Mouse (Mus musculus): ENCODE measurements around the gene Slc37a4.
"Not testable (repeated sequence)": the region's sequence is repeated elsewhere in the genome, so short reads cannot be mapped to it uniquely, and the experiment has no call there.

Gene Slc37a4

GRCm38 (mm10) chr9:44398551-44398950 lies 1.9 kb downstream of the Slc37a4 start:
- DNase-seq (ENCODE audit: low spot score in 2 of 2), result no peak

- no peak for DNase-seq (ENCODE audit: low spot score in 2 of 2)
Measured at GRCm38 (mm10) chr9:44399114-44399794, 2.6 kb downstream of the Slc37a4 start.

GRCm38 (mm10) chr9:44399795-44400114 lies 3.1 kb downstream of the Slc37a4 start:
- no peak for DNase-seq (ENCODE audit: low spot score in 2 of 2)

DNA sequence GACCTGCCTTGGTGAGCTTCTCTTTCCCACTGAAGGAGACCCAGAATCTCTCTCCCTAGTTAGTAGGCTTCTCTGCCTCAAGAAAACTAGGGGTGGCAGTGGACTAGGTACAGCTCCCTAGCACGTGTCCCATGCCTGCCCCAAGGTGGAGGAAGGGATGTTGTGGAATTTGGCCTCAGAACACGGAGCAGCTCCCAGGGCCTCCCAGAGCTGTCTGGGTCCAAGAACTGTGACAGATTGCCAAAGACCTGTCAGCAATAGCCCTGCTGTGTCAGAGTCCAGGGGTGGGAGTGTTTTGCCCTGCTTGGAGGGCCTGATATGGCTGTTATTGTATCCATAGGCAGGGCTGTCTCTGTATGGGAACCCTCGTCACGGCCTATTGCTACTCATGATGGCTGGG lies 4.4 kb downstream of the Slc37a4 start:
- DNase-seq (ENCODE audit: low spot score in 2 of 2), result no peak

DNA sequence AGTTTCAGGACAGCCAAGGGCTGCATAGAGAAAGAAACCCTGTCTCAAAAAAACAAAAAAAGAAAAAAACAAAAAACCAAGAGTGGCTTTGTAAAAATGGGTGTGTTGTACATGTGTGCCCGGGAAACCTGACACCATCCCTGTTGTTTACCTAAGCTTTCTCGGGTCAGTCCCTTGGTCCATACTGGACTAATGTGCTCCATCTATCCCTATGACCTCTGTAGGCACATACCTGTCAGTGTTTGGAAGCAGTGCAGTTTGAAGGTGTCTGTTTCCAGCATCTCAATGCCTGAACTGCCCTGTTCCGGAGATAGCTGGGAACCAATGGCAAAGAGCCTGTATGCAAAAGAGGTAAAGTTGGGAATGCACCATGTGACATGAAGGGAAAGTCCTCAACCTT lies 8.4 kb downstream of the Slc37a4 start:
- no peak for DNase-seq (ENCODE audit: low spot score in 2 of 2)

GRCm38 (mm10) chr9:44406906-44407751 lies 10.5 kb downstream of the Slc37a4 start, which contains the start of the genes Rps25 and Trappc4:
Gene Rps25, plus strand, starts transcription at chr9:44407139.
Gene Trappc4, minus strand, starts transcription at chr9:44407600.
- DNase-seq (ENCODE audit: low spot score in 2 of 2), result peak; percentile 89 to 91

DNA sequence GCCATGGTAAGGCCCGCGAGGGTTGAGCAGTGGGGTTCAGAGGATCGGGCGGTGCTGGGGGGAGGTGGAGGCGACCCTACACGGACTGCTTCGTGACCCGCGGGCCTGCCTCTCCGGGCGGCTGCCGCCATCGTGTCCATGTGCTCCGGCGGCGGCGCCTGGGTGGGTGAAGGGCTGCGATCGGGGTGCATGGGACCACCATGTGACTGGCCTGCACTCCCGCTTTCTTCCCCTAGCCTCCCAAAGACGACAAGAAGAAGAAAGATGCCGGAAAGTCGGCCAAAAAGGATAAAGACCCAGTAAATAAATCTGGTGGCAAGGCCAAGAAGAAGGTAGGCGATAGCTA lies 11.1 kb downstream of the Slc37a4 start:
- no peak for DNase-seq (ENCODE audit: low spot score in 2 of 2)

GRCm38 (mm10) chr9:44408693-44409092 lies 12.0 kb downstream of the Slc37a4 start:
- not testable (repeated sequence) for DNase-seq (ENCODE audit: low spot score in 2 of 2)

GRCm38 (mm10) chr9:44410647-44411336 lies 14.1 kb downstream of the Slc37a4 start:
- DNase-seq (ENCODE audit: low spot score in 2 of 2), result no peak

- no peak for DNase-seq (ENCODE audit: low spot score in 2 of 2)
Measured at GRCm38 (mm10) chr9:44411601-44412130, 15.0 kb downstream of the Slc37a4 start.

DNA sequence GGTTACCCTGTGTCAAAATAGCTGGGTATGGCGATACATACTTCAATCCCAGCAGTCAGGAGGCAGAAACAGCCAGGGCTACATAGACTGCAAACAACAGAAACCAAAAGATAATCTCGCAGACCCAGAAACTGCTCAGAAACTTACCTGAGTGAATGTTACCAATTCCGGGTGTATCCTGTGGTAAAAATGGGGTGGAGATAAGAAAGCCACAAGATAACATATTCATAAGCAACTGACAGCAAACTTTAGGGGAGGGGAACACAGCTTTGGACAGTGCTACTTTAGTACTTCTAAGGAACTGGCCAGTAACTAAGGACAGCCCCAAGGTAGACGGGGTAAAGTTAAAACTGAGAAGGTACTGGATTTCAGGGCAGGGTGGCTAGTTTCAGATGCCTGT lies 15.7 kb downstream of the Slc37a4 start:
- DNase-seq (ENCODE audit: low spot score in 2 of 2), result no peak

DNA sequence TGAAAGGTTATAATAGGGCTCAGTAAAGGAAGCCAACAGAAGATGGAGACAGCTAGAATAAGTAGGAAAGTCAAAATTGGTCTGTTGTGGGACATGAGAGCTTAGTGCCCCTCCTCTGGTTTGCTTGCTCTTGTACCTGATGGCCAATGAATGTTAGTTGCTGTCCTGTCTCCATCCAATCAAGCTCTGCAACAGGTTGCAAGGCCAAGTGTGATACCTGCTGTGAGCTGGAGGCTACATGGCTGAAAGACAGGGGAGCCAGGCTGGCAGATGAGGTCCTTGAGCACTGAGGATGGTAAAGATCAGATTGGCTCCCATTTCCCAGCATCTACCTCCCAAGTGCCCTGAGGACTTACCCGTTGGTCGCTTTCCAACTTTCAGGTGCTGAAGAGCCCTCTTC lies 16.1 kb downstream of the Slc37a4 start:
- no peak for DNase-seq (ENCODE audit: low spot score in 2 of 2)

DNA sequence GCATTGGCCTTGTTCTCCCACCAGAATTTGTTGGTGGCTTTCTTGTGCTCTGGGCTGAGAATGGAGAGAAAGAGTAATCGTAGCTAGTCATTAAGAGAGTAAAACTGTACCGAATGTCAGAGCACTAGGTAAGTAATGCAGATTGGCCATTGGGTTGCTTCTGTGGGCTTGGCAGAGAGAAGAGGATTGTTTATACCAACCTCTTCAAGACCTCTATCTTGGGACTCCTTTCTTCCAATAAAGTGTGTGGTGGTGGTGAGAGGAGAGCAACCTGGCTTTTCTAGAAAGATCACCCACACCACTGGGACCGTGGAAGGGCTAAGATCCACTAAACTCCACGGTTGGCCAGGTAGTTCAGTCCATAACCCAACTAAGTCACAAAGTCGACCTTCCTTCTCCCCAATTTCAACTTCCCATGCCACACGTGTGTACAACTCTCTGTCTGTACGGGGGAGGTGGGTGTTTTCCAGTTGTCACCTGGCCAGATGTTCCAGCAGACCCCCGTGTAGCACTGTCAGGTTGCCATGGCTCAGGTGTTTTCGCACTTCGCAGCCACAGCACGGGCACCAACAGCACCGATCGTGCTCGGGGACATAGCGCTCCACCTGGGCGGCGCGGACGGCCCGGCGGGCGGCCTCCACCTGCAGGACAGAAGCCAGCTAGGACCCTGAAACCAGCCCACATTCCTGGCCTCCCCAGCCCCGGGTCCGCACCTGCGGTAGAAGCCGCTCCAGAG lies 20.7 kb downstream of the Slc37a4 start:
- DNase-seq (ENCODE audit: low spot score in 2 of 2), result no peak

DNA sequence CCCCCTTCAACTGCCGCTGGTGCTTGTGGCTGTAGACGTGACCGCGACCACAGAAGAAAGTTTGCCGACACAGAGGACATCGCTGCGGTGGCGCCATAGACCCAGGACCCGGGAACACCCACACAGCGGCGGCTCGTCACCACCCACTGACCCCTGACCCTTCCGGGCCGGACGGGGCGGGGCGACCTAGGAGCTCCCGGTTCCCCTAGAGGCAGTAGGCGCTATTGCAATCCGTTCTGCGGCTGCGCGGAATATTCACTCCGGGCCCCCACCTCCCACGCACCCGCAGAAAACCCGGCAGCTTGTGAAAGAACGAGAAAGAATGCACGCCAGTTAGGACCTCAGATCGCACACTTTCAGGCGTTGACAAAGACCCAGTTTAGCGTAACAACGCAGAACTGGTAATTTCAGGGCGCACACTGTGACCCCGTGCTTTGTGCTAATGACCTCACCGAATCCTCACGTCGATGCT lies 21.3 kb downstream of the Slc37a4 start:
- DNase-seq (ENCODE audit: low spot score in 2 of 2), result peak; percentile 90 to 93

DNA sequence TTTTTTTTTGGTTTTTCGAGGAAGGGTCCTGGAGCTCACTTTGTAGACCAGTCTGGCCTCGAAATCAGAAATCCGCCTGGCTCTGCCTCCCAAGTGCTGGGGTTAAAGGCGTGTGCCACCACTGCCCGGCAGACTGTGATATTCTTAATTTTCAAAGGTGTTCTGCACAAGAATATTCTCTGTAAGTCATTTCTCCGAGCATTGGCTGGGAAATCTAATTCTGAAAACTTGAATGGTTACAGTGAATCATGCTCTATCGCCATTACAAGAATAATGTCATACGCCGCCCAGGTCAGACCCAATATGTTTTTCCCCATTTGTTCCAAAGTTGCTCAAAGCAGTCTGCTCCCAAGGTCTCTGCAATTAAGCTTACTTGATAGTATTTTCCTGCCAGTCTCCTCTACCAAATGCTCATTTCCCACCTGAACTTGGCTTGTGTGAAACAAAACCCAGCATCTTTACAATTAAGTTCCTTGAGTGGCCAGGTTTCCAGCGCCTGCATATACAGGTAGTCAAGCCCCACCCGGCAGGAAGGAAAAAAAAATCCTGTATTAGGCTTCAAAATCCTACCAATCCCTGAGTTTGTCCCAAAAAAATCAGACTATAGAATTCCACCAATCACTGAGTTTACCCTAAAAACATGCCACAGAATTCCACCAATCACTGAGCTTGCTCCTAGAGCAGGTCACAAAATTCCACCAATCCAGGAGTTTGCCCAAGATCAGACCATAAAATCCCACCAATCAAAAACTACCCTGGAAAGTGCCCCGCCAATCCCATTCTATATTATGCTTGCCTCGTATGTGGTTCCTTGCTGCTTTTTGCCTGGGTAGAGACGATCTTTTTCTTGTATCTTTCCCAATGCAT lies 22.1 kb downstream of the Slc37a4 start, which contains the start of gene Ccdc84:
Ccdc84 (minus strand) TSS at position 51 of the 867 bp plus-strand sequence.
- DNase-seq (ENCODE audit: low spot score in 2 of 2), result no peak

DNA sequence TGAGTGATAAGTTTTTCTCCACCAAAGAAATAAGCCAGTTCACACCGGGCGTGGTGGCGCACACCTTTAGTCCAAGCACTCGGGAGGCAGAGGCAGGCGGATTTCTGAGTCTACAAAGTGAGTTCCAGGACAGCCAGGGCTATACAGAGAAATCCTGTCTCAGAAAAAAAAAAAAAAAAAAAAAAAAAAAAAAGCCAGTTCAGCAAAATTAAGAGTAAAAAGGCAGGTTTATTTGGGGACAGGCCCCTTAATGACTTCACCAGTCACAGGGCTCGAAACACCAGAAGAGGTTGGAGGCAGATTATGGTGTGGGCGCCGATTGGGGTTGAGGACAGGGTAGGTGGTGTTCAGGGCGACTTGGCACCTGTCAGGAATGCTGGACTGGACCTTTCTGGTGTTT lies 23.1 kb downstream of the Slc37a4 start:
- DNase-seq (ENCODE audit: low spot score in 2 of 2), result not testable (repeated sequence)

- DNase-seq (ENCODE audit: low spot score in 2 of 2), result no peak
Measured at GRCm38 (mm10) chr9:44420280-44420898, 23.7 kb downstream of the Slc37a4 start.

- DNase-seq (ENCODE audit: low spot score in 2 of 2), result no peak
Measured at GRCm38 (mm10) chr9:44423576-44423975, 26.9 kb downstream of the Slc37a4 start.

DNA sequence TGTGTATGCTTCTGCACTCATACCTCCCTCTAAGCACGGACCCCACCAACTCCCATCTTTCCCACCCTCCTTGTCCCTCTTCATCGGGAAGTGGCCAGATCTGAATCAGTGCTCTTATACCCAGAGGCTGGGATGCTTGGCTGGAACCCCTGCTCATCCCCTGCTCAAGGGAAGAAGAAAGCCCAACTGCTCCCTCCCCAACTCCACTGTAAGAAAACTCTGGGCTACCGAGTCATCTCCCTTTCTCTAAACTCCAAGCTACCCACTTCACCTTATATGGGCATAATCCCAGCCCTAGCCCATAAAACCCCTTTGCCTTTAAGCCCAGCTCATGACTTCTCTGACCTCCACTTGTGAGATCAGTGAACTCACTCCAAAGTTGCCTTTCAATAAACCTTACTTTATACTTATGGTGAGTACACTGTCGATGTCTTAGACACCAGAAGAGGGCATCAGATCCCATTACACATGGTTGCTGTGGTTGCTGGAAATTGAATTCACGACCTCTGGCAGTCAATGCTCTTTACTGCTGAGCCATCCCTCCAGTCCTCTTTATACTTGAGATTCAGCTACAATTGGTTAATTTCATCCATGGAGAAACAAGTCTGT lies 36.0 kb downstream of the Slc37a4 start:
- DNase-seq (ENCODE audit: low spot score in 2 of 2), result no peak

DNA sequence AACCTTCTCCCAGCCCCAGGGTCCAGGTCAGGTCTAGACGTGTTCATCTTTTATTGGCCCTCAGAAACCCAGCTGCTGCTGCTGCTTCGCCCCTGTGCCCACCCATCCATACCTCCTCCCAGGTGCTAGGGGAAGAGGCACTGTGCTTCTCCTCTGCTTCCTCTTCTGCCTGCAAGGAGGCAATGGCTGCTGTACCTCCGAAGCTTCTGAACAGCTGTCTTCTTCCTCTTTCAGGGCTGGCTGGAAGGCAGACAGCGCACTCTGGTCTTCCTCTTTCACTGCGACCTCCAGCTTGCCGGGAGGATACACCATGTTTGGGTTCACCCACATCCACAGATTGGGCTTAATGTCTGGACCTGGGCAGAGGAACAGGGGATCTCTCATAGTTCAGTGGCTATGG lies 39.1 kb downstream of the Slc37a4 start:
- DNase-seq (ENCODE audit: low spot score in 2 of 2), result peak; percentile 75 to 76
